Mouse (Mus musculus): ENCODE results near the gene Chid1. TPM values are rescaled to one million over a fixed set of nuclear protein-coding genes. Genes with fewer than 3 reads are reported as not detected.
A peak's percentile ranks its signal among the peaks of the same experiment; 100 is the strongest.
"Not testable (repeated sequence)": the region's sequence is repeated elsewhere in the genome, so short reads cannot be mapped to it uniquely, and the experiment has no call there.

The Chid1 gene
- total RNA-seq, 4 experiments from 2014 or later = 66.8 to 72.6 (median 69.2) TPM

DNA sequence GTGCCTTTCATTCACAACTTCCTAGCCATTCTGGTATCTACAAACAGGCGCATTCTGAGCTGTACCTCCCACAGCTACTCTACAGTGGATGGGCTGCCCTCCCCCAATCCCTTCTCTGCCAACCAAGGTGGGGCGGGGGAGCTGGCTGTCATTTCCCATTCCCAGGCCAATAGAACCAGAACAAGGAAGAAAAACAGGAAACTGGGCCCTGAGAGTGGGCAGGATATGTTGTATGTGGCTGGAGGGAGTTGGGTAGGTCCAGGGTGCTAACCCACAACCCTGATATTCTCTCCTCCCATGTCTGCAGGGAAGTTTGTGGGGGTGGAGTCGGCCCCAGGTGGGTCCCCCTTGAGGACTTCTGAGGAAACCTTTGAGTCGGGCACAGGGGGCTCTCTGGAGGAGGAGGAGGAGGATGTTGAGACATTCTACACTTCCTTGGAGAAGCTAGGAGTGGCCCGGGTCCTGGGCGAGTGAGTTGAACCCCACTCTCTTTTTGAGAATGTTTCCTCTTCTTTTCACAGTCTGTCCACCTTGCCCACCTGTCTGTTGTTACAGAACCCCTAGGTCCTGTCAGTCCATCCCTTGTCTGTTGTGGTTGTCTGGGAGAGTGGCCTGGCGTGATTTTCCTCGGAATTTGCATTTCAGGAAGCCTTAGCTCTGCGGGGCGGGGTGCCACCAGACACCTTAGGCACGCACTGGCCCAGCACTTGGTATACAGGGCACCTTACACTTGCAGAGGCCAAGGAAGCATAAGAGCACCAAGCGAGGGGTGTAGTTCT is 75.6 kb downstream of the Chid1 start:
- no peak for DNase-seq (ENCODE audit: low spot score in 2 of 2)

- DNase-seq (ENCODE audit: low spot score in 2 of 2) = no peak
Measured at GRCm38 (mm10) chr7:141462333-141462821, 77.3 kb downstream of the Chid1 start.

DNA sequence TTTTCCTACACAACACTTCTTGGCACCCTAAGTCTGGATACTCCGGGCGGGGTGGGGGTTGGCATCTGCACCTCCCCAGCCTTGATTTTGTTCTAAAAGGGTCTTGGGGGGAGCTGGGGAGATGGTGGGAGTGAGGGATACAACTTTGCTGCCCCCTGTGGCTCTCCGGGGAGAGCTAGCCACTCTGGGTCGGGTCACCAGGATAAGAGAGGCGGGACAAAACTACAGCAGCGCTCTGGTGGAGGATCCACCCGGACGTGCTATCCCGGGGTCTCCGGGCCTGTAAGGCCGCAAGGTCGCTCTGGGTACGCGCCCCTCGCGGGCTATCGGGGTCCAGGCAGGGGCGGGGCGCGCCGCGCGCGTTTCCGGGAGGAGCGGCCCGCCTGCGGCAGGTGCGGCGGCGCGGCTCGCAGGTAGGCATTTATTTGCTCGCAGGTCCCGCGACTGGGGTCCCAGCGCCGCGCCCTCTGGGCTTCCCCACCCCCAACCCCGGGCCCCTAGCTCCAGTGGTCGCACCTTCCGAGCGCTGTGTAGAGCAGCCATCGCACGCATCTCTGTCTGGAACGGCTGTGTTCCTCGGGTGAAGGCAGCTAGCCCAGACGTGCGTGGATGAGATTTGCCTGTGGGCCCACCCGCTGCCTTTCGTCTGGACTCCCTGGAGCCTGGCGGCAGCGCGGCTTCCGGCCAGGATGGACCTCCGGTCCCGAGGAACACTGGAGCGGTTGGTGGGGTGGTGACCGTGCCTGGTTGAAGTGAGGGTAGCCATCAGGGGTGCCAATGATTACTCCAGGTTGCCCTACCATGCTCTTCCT is 77.9 kb downstream of the Chid1 start:
- no peak for DNase-seq (ENCODE audit: low spot score in 2 of 2)

DNA sequence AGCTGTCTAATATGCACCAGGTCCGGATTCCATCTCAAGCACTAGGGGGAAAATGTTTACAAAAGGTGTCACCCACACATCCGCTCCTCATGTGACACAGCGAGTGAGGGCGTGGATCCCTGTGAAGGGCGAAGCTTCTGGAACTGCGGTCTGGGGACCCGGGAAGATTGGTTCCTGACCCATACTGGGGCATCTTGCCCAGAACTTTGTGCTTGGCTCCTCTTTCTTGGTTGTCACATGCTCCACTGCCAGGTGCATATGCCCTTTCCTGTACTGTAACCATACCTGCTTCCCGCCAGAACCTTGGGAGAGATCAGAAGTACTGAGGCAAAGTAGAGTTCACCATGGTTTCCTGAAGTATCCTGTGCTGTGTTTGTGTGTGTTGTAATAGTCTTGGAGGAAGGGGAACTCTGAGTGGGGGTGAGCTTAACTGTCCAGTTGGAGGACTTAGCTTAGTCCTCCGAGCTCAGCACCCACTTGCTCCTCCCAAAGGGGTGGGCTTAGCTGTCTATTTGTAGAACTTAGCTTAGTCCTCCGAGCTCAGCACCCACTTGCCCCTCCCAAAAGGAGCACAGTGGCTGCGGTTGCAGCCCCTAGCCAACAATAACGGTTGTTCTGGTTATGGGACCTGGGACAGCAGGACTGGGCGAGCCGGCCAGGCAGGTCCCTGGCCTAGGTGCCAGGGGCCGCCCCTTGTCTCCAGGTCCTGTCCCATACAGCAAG is 79.1 kb downstream of the Chid1 start, which contains the start of gene Cracr2b:
TSS of gene Cracr2b (plus strand) at position 704 of the 723 bp plus-strand sequence.
- DNase-seq (ENCODE audit: low spot score in 2 of 2) = no peak

- no peak for DNase-seq (ENCODE audit: low spot score in 2 of 2)
Measured at GRCm38 (mm10) chr7:141460001-141460390, 79.7 kb downstream of the Chid1 start.

DNA sequence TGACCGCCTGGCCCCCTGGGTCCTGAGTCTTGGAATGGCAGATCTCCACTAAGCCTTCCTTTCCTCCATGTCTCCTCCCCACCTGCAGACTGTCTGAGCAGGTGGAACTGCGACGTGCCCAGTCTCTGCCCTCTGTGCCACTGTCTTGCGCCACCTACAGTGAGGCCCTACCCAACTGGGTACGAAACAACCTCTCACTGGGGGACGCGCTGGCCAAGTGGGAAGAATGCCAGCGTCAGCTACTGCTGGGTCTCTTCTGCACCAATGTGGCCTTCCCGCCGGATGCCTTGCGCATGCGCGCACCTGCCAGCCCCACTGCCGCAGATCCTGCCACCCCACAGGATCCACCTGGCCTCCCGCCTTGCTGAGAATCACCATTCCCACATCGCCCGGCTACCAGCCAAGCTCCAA is 80.4 kb downstream of the Chid1 start:
- DNase-seq (ENCODE audit: low spot score in 2 of 2) = no peak

GRCm38 (mm10) chr7:141458661-141459060 is 81.0 kb downstream of the Chid1 start:
- no peak for DNase-seq (ENCODE audit: low spot score in 2 of 2)

GRCm38 (mm10) chr7:141457986-141458660 is 81.5 kb downstream of the Chid1 start:
- DNase-seq (ENCODE audit: low spot score in 2 of 2) = no peak

GRCm38 (mm10) chr7:141457236-141457635 is 82.4 kb downstream of the Chid1 start:
- no peak for DNase-seq (ENCODE audit: low spot score in 2 of 2)

DNA sequence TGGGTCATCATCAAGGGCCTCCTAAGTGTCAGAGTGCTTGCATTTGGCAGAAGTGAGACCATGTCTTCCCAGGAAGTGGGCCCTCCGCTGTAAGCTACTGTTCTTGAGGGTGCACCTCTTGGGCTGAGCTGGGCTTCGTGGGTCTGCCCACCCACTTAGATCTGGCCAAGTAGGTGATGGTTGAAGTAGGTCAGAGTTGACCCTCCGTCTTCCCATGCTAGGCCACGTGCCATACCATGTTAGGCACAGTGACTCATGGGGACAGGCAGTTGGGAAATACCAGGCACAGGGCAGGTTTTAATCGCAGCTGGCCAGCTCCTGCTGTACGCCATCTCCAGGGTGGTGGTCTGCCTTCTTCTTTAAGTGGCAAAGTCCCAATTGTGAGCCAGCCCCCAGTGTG is 82.9 kb downstream of the Chid1 start:
- DNase-seq (ENCODE audit: low spot score in 2 of 2) = no peak

- DNase-seq (ENCODE audit: low spot score in 2 of 2) = no peak
Measured at GRCm38 (mm10) chr7:141455610-141456314, 83.9 kb downstream of the Chid1 start.

DNA sequence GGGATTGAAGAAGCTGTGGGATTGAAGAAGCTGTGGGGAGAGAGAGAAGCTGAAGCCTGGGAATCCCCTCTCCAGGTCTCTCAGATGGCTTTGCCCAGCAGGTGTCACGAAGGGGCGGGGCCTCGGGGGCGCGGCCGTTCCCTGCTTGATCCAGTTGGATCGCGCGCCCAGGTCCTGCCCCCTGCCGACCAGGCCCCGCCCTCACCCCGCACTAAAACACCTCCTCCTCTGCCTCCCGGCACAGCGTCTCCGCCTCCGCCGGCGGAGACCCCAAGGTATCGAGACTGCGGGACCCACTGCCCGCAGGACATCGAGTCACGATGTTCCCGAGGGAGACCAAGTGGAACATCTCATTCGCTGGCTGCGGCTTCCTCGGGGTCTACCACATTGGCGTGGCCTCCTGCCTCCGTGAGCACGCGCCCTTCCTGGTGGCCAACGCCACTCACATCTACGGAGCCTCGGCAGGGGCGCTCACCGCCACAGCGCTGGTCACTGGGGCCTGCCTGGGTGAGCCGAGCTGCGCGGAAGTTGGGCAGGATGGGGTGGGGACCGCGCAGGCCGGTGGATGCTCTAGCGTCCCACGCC is 84.6 kb downstream of the Chid1 start, which contains the start of gene Pnpla2:
TSS of gene Pnpla2 (plus strand) at position 232 of the 585 bp plus-strand sequence.
- DNase-seq (ENCODE audit: low spot score in 2 of 2) = peak; percentile 82 to 87

- DNase-seq (ENCODE audit: low spot score in 2 of 2) = no peak
Measured at GRCm38 (mm10) chr7:141453636-141454035, 86.0 kb downstream of the Chid1 start.

DNA sequence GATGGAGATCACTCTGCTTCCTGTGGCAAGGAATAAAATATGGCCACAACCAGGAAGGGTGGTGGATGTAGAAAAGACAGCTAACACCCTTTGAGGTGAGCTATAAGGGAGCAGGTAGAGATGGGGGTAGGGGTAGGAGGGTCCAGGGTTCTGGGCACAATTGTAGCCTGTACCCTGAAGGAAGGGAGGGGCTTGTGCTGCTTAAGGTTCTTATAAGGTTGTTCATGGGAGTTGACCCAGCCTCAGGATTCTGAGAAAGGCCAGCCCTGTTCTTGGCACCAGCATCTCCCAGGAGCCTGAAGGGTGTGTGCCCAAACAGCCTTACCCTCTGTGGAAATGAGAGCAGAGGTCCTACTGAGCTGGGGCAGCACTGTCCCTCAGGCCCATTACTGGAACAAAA is 87.7 kb downstream of the Chid1 start:
- no peak for DNase-seq (ENCODE audit: low spot score in 2 of 2)

DNA sequence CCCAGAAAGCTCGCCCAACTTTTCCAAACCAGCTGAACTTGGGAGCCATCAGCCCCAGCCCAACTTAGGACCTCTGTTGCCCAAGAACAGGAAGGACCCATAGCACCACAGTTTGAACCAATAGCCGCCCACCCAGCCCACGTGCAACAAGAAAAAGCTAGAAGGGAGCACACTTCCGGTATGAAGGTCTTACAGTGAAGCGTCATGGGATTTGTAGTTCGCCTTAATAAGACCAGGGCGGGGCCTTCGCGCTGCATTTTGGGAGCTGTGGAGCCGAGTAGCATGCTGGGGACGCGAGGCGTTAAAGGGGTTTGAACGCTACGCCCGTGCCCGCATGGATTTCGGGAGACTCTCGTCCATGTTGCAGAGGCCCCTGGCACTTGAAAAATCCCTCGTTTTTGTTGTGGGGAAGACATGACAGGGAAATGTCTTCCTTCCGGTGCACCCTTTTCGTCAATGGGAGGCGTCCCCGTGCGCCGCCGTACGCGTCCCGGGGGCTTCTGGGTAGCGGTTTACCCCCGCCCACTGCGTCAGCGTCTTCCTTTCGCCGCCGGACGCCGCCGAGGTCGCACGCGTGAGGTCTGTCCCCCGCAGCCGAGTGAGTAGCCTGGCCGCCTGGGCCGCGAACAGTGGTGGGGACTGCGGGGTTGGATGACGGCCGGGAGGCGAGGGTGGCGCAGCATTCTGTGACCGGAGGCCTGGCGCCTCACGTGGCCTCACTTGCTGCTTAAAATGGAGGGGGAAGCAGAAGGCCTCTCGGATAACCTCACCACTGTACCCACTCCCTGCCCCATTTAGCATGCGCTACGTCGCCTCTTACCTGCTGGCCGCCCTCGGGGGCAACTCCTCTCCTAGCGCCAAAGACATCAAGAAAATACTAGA is 92.3 kb downstream of the Chid1 start, which contains the start of gene Rplp2:
TSS of gene Rplp2 (plus strand) at position 261 of the 882 bp plus-strand sequence.
- DNase-seq (ENCODE audit: low spot score in 2 of 2) = peak; percentile 93 to 94

DNA sequence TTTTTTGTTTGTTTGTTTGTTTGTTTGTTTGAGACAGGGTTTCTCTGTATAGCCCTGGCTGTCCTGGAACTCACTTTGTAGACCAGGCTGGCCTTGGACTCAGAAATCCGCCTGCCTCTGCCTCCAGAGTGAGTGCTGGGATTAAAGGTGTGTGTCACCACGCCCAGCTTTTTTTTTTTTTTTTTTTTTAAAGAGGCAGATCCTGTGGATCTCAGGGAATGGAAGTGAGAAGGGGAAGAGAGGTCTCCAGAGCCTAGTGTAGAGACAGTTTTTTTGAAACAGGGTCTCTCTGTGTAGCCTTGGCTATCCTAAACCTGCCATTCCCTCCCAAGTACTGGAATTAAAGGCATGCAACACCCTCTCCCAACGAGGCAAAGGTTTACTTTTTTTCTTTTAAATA is 93.3 kb downstream of the Chid1 start:
- not testable (repeated sequence) for DNase-seq (ENCODE audit: low spot score in 2 of 2)

DNA sequence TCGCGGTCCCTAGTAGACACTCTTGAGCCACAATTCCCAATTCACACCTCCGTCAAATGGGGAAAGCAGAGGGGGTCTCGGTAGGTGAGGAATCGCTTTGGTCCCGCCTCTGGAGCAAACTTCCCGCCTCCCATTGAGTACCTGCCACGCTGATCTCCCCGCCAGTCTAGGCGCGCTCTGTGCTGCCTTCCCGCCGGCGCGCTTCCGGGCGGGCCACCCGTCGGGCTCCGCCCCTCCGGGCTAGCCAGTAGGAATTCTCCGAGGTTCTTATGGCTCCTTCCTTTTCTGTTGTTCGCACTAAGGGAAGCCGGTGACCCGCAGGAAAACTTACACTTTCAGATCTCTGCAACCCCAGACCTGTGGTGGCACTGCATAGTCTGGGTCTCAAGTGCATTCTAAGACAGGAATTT is 95.8 kb downstream of the Chid1 start, which contains the start of gene Pidd1:
TSS of gene Pidd1 (minus strand) at position 198 of the 410 bp plus-strand sequence.
- no peak for DNase-seq (ENCODE audit: low spot score in 2 of 2)

Data from left cerebral cortex, adult 8-10 months (tissue).